Mouse (Mus musculus): ENCODE measurements around the gene N4bp3. TPM values are rescaled to one million over a fixed set of nuclear protein-coding genes. Genes with fewer than 3 reads are reported as not detected.
"Not testable (repeated sequence)": the region's sequence is repeated elsewhere in the genome, so short reads cannot be mapped to it uniquely, and the experiment has no call there.

Gene N4bp3
- polyA plus RNA-seq, 1 experiment from 2014 or later: 34.1 TPM

DNA sequence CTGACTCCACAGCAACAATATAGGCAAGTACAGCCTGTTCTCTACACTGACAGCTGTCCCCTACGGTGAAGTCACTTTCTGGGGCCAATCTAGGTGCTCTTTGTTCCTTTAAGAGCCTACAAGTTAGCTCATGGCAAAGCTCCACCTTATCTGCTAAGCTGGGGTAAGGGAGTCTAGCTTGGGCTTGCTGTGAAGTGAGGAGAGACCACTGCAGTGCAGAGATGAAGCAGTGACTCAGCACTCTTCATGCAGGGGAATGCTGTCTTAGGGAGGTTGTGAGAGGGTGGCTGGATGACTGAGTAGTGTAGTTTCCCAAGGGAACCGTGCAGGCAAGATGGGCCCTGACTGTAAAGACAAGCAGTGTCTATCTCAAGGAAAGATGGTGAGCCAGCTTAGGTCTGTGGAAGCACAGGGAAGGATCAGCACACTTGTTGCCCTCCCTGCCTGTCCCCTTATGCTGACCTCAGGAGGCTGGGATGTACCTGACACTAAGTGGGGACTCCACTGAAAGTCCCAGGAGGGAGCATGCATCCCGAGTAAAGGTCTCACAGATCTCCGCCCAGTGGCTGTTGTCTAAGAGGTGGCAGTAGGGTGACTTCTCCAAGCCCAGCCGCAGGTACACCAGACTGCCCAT is 25.3 kb downstream of the N4bp3 start:
- Histone ChIP-seq H3K9ac (ENCODE audit: low read depth, low read length) (no peak overlapping the region), H3K4me2 (ENCODE audit: low read length) (no peak overlapping the region), H3K27ac (ENCODE audit: low read depth, low read length) (no peak overlapping the region), H3K9me3 (ENCODE audit: control insufficient read depth, low read length) (no peaks in the 10 kb centered on the region), H3K36me3 (ENCODE audit: control insufficient read depth, insufficient read depth, low read length) (peaks cover 40% of the 10 kb centered on the region), H3K4me1 (ENCODE audit: control insufficient read depth, insufficient read depth, low read depth, low read length) (peaks cover 10% of the 10 kb centered on the region), H3K27me3 (replicated peaks; ENCODE audit: control insufficient read depth, insufficient read depth, low read length) (no peaks in the 10 kb centered on the region), H3K4me3 (ENCODE audit: low read length) (no peak overlapping the region)
- ATAC-seq: no peak
- 83% methylated on average over 5 of the region's 5 CpGs for whole genome bisulfite sequencing

DNA sequence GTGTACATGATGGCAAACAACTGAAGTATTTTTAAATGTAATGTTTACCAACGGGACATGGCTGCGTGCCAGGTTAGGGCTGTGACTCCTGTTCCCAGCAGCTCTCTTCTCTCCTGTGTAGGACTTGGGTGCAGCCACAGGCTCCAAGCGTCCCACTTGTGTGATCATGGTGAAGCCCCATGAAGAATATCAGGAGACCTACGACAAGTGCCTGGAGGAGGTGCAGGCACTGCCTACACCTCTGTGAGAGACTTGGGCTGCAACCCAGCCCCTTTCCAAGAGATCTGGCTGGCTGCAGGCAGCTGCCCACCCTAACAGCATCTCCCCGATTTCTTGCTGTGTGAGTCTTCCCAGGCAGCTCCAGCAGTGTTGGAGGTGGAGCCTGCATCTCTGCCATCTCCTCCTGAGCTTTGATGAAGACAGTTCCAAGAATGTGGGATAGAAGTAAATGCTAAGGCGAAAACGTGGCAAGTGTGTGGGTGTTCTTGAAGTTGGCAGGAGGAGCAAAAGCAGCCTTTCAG is 27.6 kb downstream of the N4bp3 start:
- no peaks in the 10 kb centered on the region for H3K27me3 ChIP-seq (replicated peaks; ENCODE audit: control insufficient read depth, insufficient read depth, low read length)
- H3K4me1 ChIP-seq (ENCODE audit: control insufficient read depth, insufficient read depth, low read depth, low read length): peaks cover 11% of the 10 kb centered on the region
- no peak overlapping the region for H3K4me3 ChIP-seq (ENCODE audit: low read length)
- ATAC-seq: no peak
- no peak overlapping the region for H3K27ac ChIP-seq (ENCODE audit: low read depth, low read length)
- H3K4me2 ChIP-seq (ENCODE audit: low read length): no peak overlapping the region
- no peaks in the 10 kb centered on the region for H3K9me3 ChIP-seq (ENCODE audit: control insufficient read depth, low read length)
- H3K9ac ChIP-seq (ENCODE audit: low read depth, low read length): no peak overlapping the region
- H3K36me3 ChIP-seq (ENCODE audit: control insufficient read depth, insufficient read depth, low read length): peaks cover 35% of the 10 kb centered on the region
- WGBS: 88% methylated on average over 7 of the region's 7 CpGs

GRCm38 (mm10) chr11:51621776-51622175 is 28.9 kb downstream of the N4bp3 start:
- no peak overlapping the region for H3K27ac ChIP-seq (ENCODE audit: low read depth, low read length)
- no peak overlapping the region for H3K9ac ChIP-seq (ENCODE audit: low read depth, low read length)
- H3K4me1 ChIP-seq (ENCODE audit: control insufficient read depth, insufficient read depth, low read depth, low read length): peaks cover 11% of the 10 kb centered on the region
- ATAC-seq: no peak
- no peaks in the 10 kb centered on the region for H3K27me3 ChIP-seq (replicated peaks; ENCODE audit: control insufficient read depth, insufficient read depth, low read length)
- H3K36me3 ChIP-seq (ENCODE audit: control insufficient read depth, insufficient read depth, low read length): peaks cover 27% of the 10 kb centered on the region
- H3K4me2 ChIP-seq (ENCODE audit: low read length): no peak overlapping the region
- no peak overlapping the region for H3K4me3 ChIP-seq (ENCODE audit: low read length)
- H3K9me3 ChIP-seq (ENCODE audit: control insufficient read depth, low read length): no peaks in the 10 kb centered on the region
- 95% methylated on average over 2 of the region's 2 CpGs for WGBS

- Histone ChIP-seq H3K36me3 (ENCODE audit: control insufficient read depth, insufficient read depth, low read length) (peaks cover 16% of the 10 kb centered on the region), H3K9ac (ENCODE audit: low read depth, low read length) (peak overlapping the region; percentile 76), H3K9me3 (ENCODE audit: control insufficient read depth, low read length) (no peaks in the 10 kb centered on the region), H3K4me2 (ENCODE audit: low read length) (peak overlapping the region; percentile 61), H3K27ac (ENCODE audit: low read depth, low read length) (peak overlapping the region; percentile 54; the same call in 1 of the 2 replicates), H3K27me3 (replicated peaks; ENCODE audit: control insufficient read depth, insufficient read depth, low read length) (no peaks in the 10 kb centered on the region), H3K4me1 (ENCODE audit: control insufficient read depth, insufficient read depth, low read depth, low read length) (peaks cover 11% of the 10 kb centered on the region), H3K4me3 (ENCODE audit: low read length) (peak overlapping the region; percentile 80)
- ATAC-seq: no peak
- 5% methylated on average over 11 of the region's 11 CpGs for WGBS
Observed at GRCm38 (mm10) chr11:51620084-51620483, 30.6 kb downstream of the N4bp3 start.

- Histone ChIP-seq H3K36me3 (ENCODE audit: control insufficient read depth, insufficient read depth, low read length) (peaks cover 12% of the 10 kb centered on the region), H3K27me3 (replicated peaks; ENCODE audit: control insufficient read depth, insufficient read depth, low read length) (no peaks in the 10 kb centered on the region), H3K27ac (ENCODE audit: low read depth, low read length) (peak within 1 kb of the TSS; percentile 54; the same call in 1 of the 2 replicates), H3K4me3 (ENCODE audit: low read length) (peak within 1 kb of the TSS; percentile 80), H3K9ac (ENCODE audit: low read depth, low read length) (peak within 1 kb of the TSS; percentile 76), H3K9me3 (ENCODE audit: control insufficient read depth, low read length) (no peaks in the 10 kb centered on the region), H3K4me1 (ENCODE audit: control insufficient read depth, insufficient read depth, low read depth, low read length) (peaks cover 11% of the 10 kb centered on the region), H3K4me2 (ENCODE audit: low read length) (peak within 1 kb of the TSS; percentile 61)
- under 1% methylated on average over 51 of the region's 51 CpGs for WGBS
- ATAC-seq: peak; percentile 96
Observed at GRCm38 (mm10) chr11:51619409-51620060, 31.1 kb downstream of the N4bp3 start, which contains the start of gene Nhp2. TSS of gene Nhp2 (plus strand) at chr11:51619735.

DNA sequence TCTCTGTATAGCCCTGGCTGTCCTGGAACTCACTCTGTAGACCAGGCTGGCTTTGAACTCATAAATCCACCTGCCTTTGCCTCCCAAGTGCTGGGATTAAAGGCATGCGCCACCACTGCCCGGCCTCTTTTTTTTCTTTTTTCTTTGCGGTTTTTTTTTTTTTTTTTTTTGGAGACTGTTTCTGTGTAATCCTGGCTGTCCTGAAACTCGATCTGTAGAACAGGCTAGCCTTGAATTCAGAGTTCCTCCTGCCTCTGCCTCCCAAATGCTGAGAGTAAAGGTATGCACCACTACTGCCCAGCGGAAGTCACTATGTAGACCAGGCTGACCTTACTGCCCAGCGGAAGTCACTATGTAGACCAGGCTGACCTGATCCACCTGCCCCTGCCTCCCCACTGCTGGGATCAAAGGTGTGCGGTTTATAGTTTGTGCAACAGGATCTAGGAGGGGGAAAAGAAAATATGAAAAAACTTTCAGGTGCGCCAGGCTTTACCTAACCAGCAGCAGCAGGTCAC is 31.7 kb downstream of the N4bp3 start:
- H3K27ac ChIP-seq (ENCODE audit: low read depth, low read length): no peak overlapping the region
- H3K9ac ChIP-seq (ENCODE audit: low read depth, low read length): peak overlapping the region; percentile 50

DNA sequence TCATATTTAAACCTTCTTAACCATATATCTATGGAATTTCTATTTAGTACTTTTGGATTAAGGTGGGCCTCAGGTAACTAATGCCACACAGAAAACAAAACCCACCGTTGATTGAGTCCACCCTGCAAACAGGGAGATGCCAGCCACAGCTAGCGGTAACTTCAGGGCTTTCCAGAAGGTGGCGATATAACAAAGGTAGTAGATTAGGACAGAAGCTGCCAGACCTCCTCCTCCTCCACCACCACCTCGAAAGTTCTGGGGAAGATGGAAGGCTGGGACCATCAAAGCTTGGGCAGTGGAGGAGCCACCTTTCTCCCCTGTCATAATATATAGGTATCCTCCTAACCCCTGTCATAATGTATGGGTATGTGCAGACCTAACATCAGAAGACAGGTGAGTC is 32.9 kb downstream of the N4bp3 start:
- Histone ChIP-seq H3K4me1 (ENCODE audit: control insufficient read depth, insufficient read depth, low read depth, low read length) (peaks cover 11% of the 10 kb centered on the region), H3K36me3 (ENCODE audit: control insufficient read depth, insufficient read depth, low read length) (no peaks in the 10 kb centered on the region; the same call in 1 of the 2 replicates), H3K27me3 (replicated peaks; ENCODE audit: control insufficient read depth, insufficient read depth, low read length) (no peaks in the 10 kb centered on the region), H3K27ac (ENCODE audit: low read depth, low read length) (no peak overlapping the region), H3K9ac (ENCODE audit: low read depth, low read length) (no peak overlapping the region), H3K9me3 (ENCODE audit: control insufficient read depth, low read length) (no peaks in the 10 kb centered on the region), H3K4me3 (ENCODE audit: low read length) (no peak overlapping the region), H3K4me2 (ENCODE audit: low read length) (no peak overlapping the region)
- no peak for ATAC-seq
- 2% methylated on average over 4 of the region's 4 CpGs for WGBS

More for the DNA sequence above, 31.7 kb downstream of the N4bp3 start:
- H3K36me3 ChIP-seq (ENCODE audit: control insufficient read depth, insufficient read depth, low read length): peaks cover 8% of the 10 kb centered on the region
- WGBS: 57% methylated on average over 8 of the region's 8 CpGs
- peak overlapping the region; percentile 61 for H3K4me2 ChIP-seq (ENCODE audit: low read length)
- peaks cover 11% of the 10 kb centered on the region for H3K4me1 ChIP-seq (ENCODE audit: control insufficient read depth, insufficient read depth, low read depth, low read length)
- H3K27me3 ChIP-seq (replicated peaks; ENCODE audit: control insufficient read depth, insufficient read depth, low read length): no peaks in the 10 kb centered on the region
- no peak; the same call in 1 of the 2 replicates for ATAC-seq
- no peaks in the 10 kb centered on the region for H3K9me3 ChIP-seq (ENCODE audit: control insufficient read depth, low read length)
- H3K4me3 ChIP-seq (ENCODE audit: low read length): peak overlapping the region; percentile 80

DNA sequence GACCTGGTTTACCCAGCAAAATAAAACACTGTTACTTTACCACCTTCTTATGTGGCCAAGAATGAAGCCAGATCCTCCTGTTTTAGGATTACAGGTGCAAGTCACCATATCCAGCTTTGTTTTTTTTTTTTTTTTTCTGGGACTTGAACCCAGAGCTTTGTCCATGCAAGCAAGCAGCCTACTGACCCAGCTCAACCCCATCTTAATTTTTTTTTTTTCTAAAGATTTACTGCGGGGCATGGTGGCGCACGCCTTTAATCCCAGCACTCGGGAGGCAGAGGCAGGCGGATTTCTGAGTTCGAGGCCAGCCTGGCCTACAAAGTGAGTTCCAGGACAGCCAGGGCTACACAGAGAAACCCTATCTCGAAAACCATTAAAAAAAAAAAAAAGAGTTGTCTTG is 34.5 kb downstream of the N4bp3 start:
- not testable (repeated sequence) for H3K4me3 ChIP-seq (ENCODE audit: low read length); H3K27me3 ChIP-seq (replicated peaks; ENCODE audit: control insufficient read depth, insufficient read depth, low read length); ATAC-seq; H3K4me1 ChIP-seq (ENCODE audit: control insufficient read depth, insufficient read depth, low read depth, low read length); H3K9me3 ChIP-seq (ENCODE audit: control insufficient read depth, low read length); H3K9ac ChIP-seq (ENCODE audit: low read depth, low read length); H3K36me3 ChIP-seq (ENCODE audit: control insufficient read depth, insufficient read depth, low read length); H3K27ac ChIP-seq (ENCODE audit: low read depth, low read length)
- WGBS: 94% methylated on average over 7 of the region's 7 CpGs
- peak overlapping the region; percentile 66 for H3K4me2 ChIP-seq (ENCODE audit: low read length)

- 6% methylated on average over 14 of the region's 14 CpGs for WGBS
Observed at GRCm38 (mm10) chr11:51615601-51616000, 35.0 kb downstream of the N4bp3 start.

More at GRCm38 (mm10) chr11:51615601-51616000, 35.0 kb downstream of the N4bp3 start:
- peak overlapping the region; percentile 38 for H3K4me3 ChIP-seq (ENCODE audit: low read length)
- no peaks in the 10 kb centered on the region for H3K27me3 ChIP-seq (replicated peaks; ENCODE audit: control insufficient read depth, insufficient read depth, low read length)
- peak overlapping the region; percentile 66 for H3K4me2 ChIP-seq (ENCODE audit: low read length)
- H3K36me3 ChIP-seq (ENCODE audit: control insufficient read depth, insufficient read depth, low read length): no peaks in the 10 kb centered on the region
- no peaks in the 10 kb centered on the region for H3K9me3 ChIP-seq (ENCODE audit: control insufficient read depth, low read length)
- no peak overlapping the region for H3K27ac ChIP-seq (ENCODE audit: low read depth, low read length)
- peak; percentile 28; the same call in 1 of the 2 replicates for ATAC-seq
- H3K4me1 ChIP-seq (ENCODE audit: control insufficient read depth, insufficient read depth, low read depth, low read length): peaks cover 5% of the 10 kb centered on the region
- H3K9ac ChIP-seq (ENCODE audit: low read depth, low read length): peak overlapping the region; percentile 60

Data from hindbrain, embryonic 16.5 days (tissue).